Mouse (Mus musculus): ENCODE measurements around the gene Zfp457. TPM values are rescaled to one million over a fixed set of nuclear protein-coding genes. Genes with fewer than 3 reads are reported as not detected.

Gene Zfp457
- polyA plus RNA-seq (2017; shearing (Covaris generic)): not detected

DNA sequence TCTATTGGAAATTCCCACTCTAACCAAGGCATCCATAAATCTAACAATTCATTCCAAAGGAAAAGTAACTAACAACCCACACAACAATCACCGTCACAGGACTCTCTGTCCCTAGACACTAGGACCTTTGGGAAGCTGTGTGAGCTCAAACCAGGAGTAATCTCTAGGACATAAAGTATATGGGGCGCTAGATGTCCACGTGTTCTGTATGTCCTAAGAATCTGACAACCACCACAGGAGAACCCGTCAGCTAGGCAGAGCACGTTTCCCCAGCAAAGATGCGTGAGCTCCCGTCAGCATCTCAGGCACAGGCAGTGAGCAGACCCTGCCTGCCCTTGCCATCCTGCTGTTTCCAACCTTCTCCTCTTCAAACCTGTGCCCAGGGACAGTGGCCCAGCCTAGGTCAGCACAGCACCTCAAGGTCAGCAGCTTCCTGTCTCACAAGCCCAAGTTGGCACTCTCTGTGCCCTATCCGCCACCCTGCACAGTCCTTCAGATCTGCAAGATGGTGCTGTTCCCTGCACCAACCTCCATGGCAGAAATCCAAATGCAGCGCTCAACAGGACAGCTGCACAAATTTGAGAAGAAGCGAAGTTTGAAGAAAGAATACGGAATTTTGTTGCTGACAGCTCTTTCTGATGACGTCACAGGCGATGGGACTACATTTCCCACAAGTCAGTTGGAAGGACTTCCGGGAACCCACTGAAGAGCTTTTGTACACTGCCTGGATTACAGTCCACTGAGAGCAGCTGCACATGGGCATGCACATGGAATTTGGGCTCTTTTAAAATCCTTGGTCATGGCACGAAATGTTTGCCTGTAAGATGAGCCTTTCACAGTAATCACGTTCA, at the start of gene Zfp457:
Zfp457 (minus strand) TSS at position 664 of the 851 bp plus-strand sequence.

DNA sequence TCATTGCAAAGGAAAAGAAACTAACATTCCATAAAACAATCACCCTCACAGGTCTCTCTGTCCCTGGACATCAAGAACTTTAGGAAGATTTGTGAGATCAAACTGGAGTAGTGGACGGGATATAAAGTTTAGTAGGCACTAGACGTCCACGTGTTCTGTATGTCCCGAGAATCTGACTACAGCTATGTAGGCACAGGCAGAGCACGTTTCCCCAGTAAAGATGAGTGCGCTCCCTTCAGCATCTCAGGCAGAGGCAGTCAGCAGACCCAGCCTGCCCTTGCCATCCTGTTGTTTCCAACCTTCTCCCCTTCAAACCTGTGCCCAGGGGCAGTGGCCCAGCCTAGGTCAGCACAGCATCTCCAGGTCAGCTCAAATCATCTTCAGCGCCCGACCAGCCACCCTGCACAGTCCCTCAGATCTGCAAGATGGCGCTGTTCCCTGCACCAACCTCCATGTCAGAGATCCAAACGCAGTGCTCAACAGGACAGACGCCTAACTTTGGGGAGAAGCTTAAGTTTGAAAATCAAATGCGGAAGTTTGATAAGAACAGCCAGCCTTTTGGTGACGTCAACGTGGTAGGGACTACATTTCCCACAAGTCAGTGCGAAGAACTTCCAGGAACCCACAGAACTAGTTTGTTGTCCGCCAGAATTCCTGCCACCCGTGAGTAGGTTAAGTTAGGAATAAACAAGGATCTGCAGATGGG, 25.9 kb upstream of the Zfp457 start, which contains the start of gene Zfp595:
Zfp595 (minus strand) TSS at position 552 of the 706 bp plus-strand sequence.

DNA sequence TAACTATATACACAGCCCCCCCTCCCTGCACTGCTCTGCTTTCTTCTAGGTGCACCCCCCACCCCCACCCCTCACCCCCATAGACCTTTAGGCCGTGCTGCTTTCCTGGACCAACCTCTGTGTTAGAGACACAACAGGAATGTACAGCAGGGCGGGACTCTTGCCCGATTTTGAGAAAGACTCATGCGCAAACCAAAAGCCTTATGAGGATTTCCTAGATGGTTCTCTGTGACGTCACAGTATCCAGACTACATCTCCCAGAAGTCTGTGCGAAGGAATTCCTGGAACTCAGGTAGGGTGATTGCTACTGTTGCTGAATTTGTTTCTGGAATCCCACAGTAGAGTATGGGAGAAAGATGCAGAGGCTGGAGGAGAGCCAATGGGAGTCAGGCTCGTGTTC, 28.0 kb downstream of the Zfp457 start, which contains the start of gene Zfp458:
Zfp458 (minus strand) TSS at position 153 of the 400 bp plus-strand sequence.

Other genes with a start within 250 kb of the Zfp457 start
- 3.5 TPM for gene Zfp712, start 245.3 kb downstream of the Zfp457 start, polyA plus RNA-seq (2017; shearing (Covaris generic))
- 0.81 TPM for gene Zfp708, start 208.5 kb downstream of the Zfp457 start, polyA plus RNA-seq (2017; shearing (Covaris generic))
- gene Gm28557, start 197.9 kb downstream of the Zfp457 start, polyA plus RNA-seq (2017; shearing (Covaris generic)): 1.1 TPM
- gene Rslcan18, start 190.2 kb downstream of the Zfp457 start, polyA plus RNA-seq (2017; shearing (Covaris generic)): 0.42 TPM
- gene Zfp759, start 184.8 kb downstream of the Zfp457 start, polyA plus RNA-seq (2017; shearing (Covaris generic)): 0.66 TPM
- gene Rsl1, start 133.3 kb downstream of the Zfp457 start, polyA plus RNA-seq (2017; shearing (Covaris generic)): 9.1 TPM
- gene Zfp455, start 112.0 kb downstream of the Zfp457 start, polyA plus RNA-seq (2017; shearing (Covaris generic)): 1.3 TPM
- gene Zfp458, start 28.0 kb downstream of the Zfp457 start, polyA plus RNA-seq (2017; shearing (Covaris generic)): 0.94 TPM
- 4.7 TPM for gene Zfp595, start 26.1 kb upstream of the Zfp457 start, polyA plus RNA-seq (2017; shearing (Covaris generic))
- 2.0 TPM for gene Gm28044, start 54.1 kb upstream of the Zfp457 start, polyA plus RNA-seq (2017; shearing (Covaris generic))
- 1.6 TPM for gene Zfp953, start 54.1 kb upstream of the Zfp457 start, polyA plus RNA-seq (2017; shearing (Covaris generic))
- 0.96 TPM for gene Gm28041, start 69.2 kb upstream of the Zfp457 start, polyA plus RNA-seq (2017; shearing (Covaris generic))
- gene Zfp456, start 69.3 kb upstream of the Zfp457 start, polyA plus RNA-seq (2017; shearing (Covaris generic)): 4.8 TPM
- 16.2 TPM for gene Zfp429, start 93.3 kb upstream of the Zfp457 start, polyA plus RNA-seq (2017; shearing (Covaris generic))
- gene Zfp459, start 114.9 kb upstream of the Zfp457 start, polyA plus RNA-seq (2017; shearing (Covaris generic)): 1.8 TPM
- 31.3 TPM for gene Zfp874a, start 145.1 kb upstream of the Zfp457 start, polyA plus RNA-seq (2017; shearing (Covaris generic))
- 16.6 TPM for gene Zfp874b, start 177.8 kb upstream of the Zfp457 start, polyA plus RNA-seq (2017; shearing (Covaris generic))
- gene Zfp58, start 194.1 kb upstream of the Zfp457 start, polyA plus RNA-seq (2017; shearing (Covaris generic)): 12.5 TPM
- not detected for gene Gm26965, start 219.7 kb upstream of the Zfp457 start, polyA plus RNA-seq (2017; shearing (Covaris generic))
- gene Zfp87, start 219.7 kb upstream of the Zfp457 start, polyA plus RNA-seq (2017; shearing (Covaris generic)): 31.4 TPM
- gene Zfp748, start 247.3 kb upstream of the Zfp457 start, polyA plus RNA-seq (2017; shearing (Covaris generic)): 12.4 TPM

All from effector memory CD4-positive, alpha-beta T cell, adult 5 months (primary cell).